Mouse (Mus musculus): ENCODE measurements at regions not wholly inside any gene's neighbourhood (a gene's known extent, or its start where the extent isn't known, plus 50 kb on each side); places are given as distances from the start of the nearest gene placed in this dataset.

GRCm38 (mm10) chr4:5074754-5075153 lies 281.6 kb upstream of the Impad1 start:
- no peak for TF ChIP-seq POLR2A (IDR thresholded peaks at IDR 0.05; ENCODE audit: insufficient read depth, low read depth, low read length)
- no peak for TF ChIP-seq CTCF (IDR thresholded peaks at IDR 0.05)
- TF ChIP-seq EP300 (IDR thresholded peaks at IDR 0.05; ENCODE audit: insufficient read depth, low read depth, low read length) = no peak

All from heart, adult 2 months (tissue).